In genomic region chr19:58455061-58455495, GRCm38 (mm10) we compare ENCODE assay signal across 9 mouse cellular contexts. TPM values are rescaled to one million over a fixed set of nuclear protein-coding genes. Genes with fewer than 3 reads are reported as not detected.
DNase-seq lines count a peak whose midpoint lies in the region; ATAC-seq and TF ChIP-seq lines count a peak whose summit lies in the region.
"Had no signal": no experiment of that assay in that cellular context is flagged by ENCODE, and none has a peak within 500 bp of the region (broad histone marks: within the 10 kb centered on the region; RNA-seq: fewer than 3 reads in every experiment).

No protein-coding gene starts in this region.

- H3K9ac ChIP-seq in embryonic facial prominence, embryonic 11.5 days (replicated peaks; ENCODE audit: low read length): peak overlapping the region; percentile 51
- peak overlapping the region; percentile 40; the same call in 1 of the 2 replicates for H3K9ac ChIP-seq in heart, postnatal 0 days (replicated peaks; ENCODE audit: low read depth, low read length)

- no peak for TF ChIP-seq EP300 in heart, postnatal 0 days (IDR thresholded peaks at IDR 0.05; ENCODE audit: low read depth)

- intact Hi-C loops in left cerebral cortex, adult 2 months (cut with DNase I): no loop called here

- peak overlapping the region; percentile 96 for H3K4me2 ChIP-seq in embryonic facial prominence, embryonic 11.5 days (ENCODE audit: low read depth, low read length)
- peak overlapping the region; percentile 97 for H3K4me2 ChIP-seq in heart, postnatal 0 days (ENCODE audit: low read depth, low read length)

- H3K9me3 ChIP-seq in embryonic facial prominence, embryonic 11.5 days (replicated peaks; ENCODE audit: control insufficient read depth, low read length): no peaks in the 10 kb centered on the region
- no peaks in the 10 kb centered on the region for H3K9me3 ChIP-seq in heart, postnatal 0 days (replicated peaks; ENCODE audit: control insufficient read depth, low read length)

- TF ChIP-seq CTCF in left cerebral cortex, adult 2 months (IDR thresholded peaks at IDR 0.05): no peak
- no peak for TF ChIP-seq CTCF in heart, postnatal 0 days (IDR thresholded peaks at IDR 0.05; ENCODE audit: low read depth)

- H3K4me3 ChIP-seq in left cerebral cortex, adult 2 months: peak overlapping the region; percentile 62
- H3K4me3 ChIP-seq in embryonic facial prominence, embryonic 11.5 days (ENCODE audit: low read depth, low read length): peak overlapping the region; percentile 44
- peak overlapping the region; percentile 61 for H3K4me3 ChIP-seq in heart, postnatal 0 days (ENCODE audit: low read depth, low read length)

- peak; percentile 39 to 41 for DNase-seq in left cerebral cortex, adult 2 months (ENCODE audit: extremely low spot score in 1 of 2, low spot score in 2 of 2)
- DNase-seq in left cerebral cortex, adult 11 months (ENCODE audit: low spot score): no peak
- peak; percentile 61 for DNase-seq in embryonic facial prominence, embryonic 11.5 days (ENCODE audit: low spot score)
- DNase-seq in heart, postnatal 0 days (ENCODE audit: low spot score): no peak
- peak; percentile 63 to 73 for DNase-seq in layer of hippocampus, postnatal 10 days (ENCODE audit: low spot score in 2 of 2)
- DNase-seq in lung, postnatal 10 days: peak; percentile 18
- DNase-seq in right cerebral cortex, postnatal 4 days: peak; percentile 49
- DNase-seq in adrenal gland, postnatal 10 days: no peak

- peak overlapping the region; percentile 2; the same call in 1 of the 2 replicates for H3K27ac ChIP-seq in left cerebral cortex, adult 2 months
- 0 out of 2 replicates have a peak overlapping the region, but pooled peaks have one; percentile 35 for H3K27ac ChIP-seq in embryonic facial prominence, embryonic 11.5 days (replicated peaks; ENCODE audit: low read depth, low read length)
- no peak overlapping the region for H3K27ac ChIP-seq in heart, postnatal 0 days (ENCODE audit: low read depth)

- no peak for ATAC-seq in embryonic facial prominence, embryonic 11.5 days (replicated peaks; ENCODE audit: insufficient number of reproducible peaks, low FRiP score, low TSS enrichment, low read depth)
- ATAC-seq in heart, postnatal 0 days (ENCODE audit: insufficient read depth, low read depth): peak; percentile 4; the same call in 1 of the 2 replicates

- H3K27me3 ChIP-seq in embryonic facial prominence, embryonic 11.5 days (ENCODE audit: control insufficient read depth, insufficient read depth, low read length): peaks cover 12% of the 10 kb centered on the region; the same call in 1 of the 2 replicates
- H3K27me3 ChIP-seq in heart, postnatal 0 days (ENCODE audit: control insufficient read depth, insufficient read depth, low read length): peaks cover 71% of the 10 kb centered on the region

- WGBS in embryonic facial prominence, embryonic 11.5 days: 0% methylated on average over 21 of the region's 21 CpGs
- WGBS in heart, postnatal 0 days: under 1% methylated on average over 21 of the region's 21 CpGs

- peaks cover 6% of the 10 kb centered on the region; the same call in 1 of the 2 replicates for H3K4me1 ChIP-seq in embryonic facial prominence, embryonic 11.5 days (ENCODE audit: control insufficient read depth, insufficient read depth, low read length)
- peaks cover 15% of the 10 kb centered on the region for H3K4me1 ChIP-seq in heart, postnatal 0 days (ENCODE audit: control insufficient read depth, insufficient read depth)

- H3K36me3 ChIP-seq in embryonic facial prominence, embryonic 11.5 days (replicated peaks; ENCODE audit: control insufficient read depth, insufficient read depth, low read depth, low read length): no peaks in the 10 kb centered on the region
- H3K36me3 ChIP-seq in heart, postnatal 0 days (replicated peaks; ENCODE audit: control insufficient read depth, insufficient read depth, low read length): no peaks in the 10 kb centered on the region

RNA-seq across cellular contexts. Expression of gene Gfra1, which starts 0.6 kb away (rescaled TPM):
- 10 to 100 TPM; 26.7 to 34.1 TPM for total RNA-seq in left cerebral cortex, adult 2 months (2021)
- polyA plus RNA-seq in embryonic facial prominence, embryonic 11.5 days (2014; fragmentation: Nextera tagmentation; extraction: Ambion mirVana): 15.0 and 16.4 TPM in 2 replicates
- total RNA-seq in heart, postnatal 0 days (2014; rRNA removed; ENCODE audit: low replicate concordance): 0.65 and 5.0 TPM in 2 replicates
- polyA plus RNA-seq in heart, postnatal 0 days (2015; fragmentation: Nextera tagmentation; extraction: Ambion mirVana): 0.63 and 0.99 TPM in 2 replicates
- total RNA-seq in layer of hippocampus, postnatal 10 days (2021): 10 to 100 TPM; 50.9 to 52.8 TPM
- 10 to 100 TPM in 1 of 2 experiments, 1 to 10 TPM in 1; 5.6 to 11.9 TPM for total RNA-seq in adrenal gland, postnatal 10 days (2021)

RNA-seq across cellular contexts. Expression of gene Ccdc172, which starts 56.7 kb away (rescaled TPM):
- not detected for total RNA-seq in left cerebral cortex, adult 2 months (2021)
- not detected in 2 replicates for polyA plus RNA-seq in embryonic facial prominence, embryonic 11.5 days (2014; fragmentation: Nextera tagmentation; extraction: Ambion mirVana)
- total RNA-seq in heart, postnatal 0 days (2014; rRNA removed; ENCODE audit: low replicate concordance): not detected in 2 replicates
- polyA plus RNA-seq in heart, postnatal 0 days (2015; fragmentation: Nextera tagmentation; extraction: Ambion mirVana): not detected in 2 replicates
- total RNA-seq in layer of hippocampus, postnatal 10 days (2021): not detected
- total RNA-seq in adrenal gland, postnatal 10 days (2021): not detected
- total RNA-seq: heart, adult 18-20 months had no signal

Comparison
In these comparisons a context has a peak if more than half of its experiments do, and no peak if none do; other contexts are left out.
1. DNase-seq: peak in left cerebral cortex, adult 2 months (2 of 2), embryonic facial prominence, embryonic 11.5 days (single experiment), layer of hippocampus, postnatal 10 days (2 of 2), lung, postnatal 10 days (single experiment) and right cerebral cortex, postnatal 4 days (single experiment); none in left cerebral cortex, adult 11 months (single experiment), heart, postnatal 0 days (single experiment) and adrenal gland, postnatal 10 days (single experiment).
2. Peak in every context shown above with its lines, with median percentiles within 50 percentile points of each other: H3K4me3 ChIP-seq.